Mouse (Mus musculus) midbrain, embryonic 16.5 days (tissue): ENCODE results near the gene Cfap58. TPM values are rescaled to one million over a fixed set of nuclear protein-coding genes. Genes with fewer than 3 reads are reported as not detected.

Source experiments
- ATAC-seq: fragments of 200-750 bp; cut with Nextera tagmentation; 2 replicates; pipeline ENCODE4 v1.8.0; 2017; ENCODE audit warnings: moderate TSS enrichment
- H3K27ac ChIP-seq: fragments of 300-500 bp; sonication (generic); 2 replicates; pipeline ENCODE4 v1.5.1; 2014; ENCODE audit warnings: mild to moderate bottlenecking, low read length, mixed read lengths
- H3K27me3 ChIP-seq: fragments of 300-500 bp; sonication (generic); 2 replicates; pipeline ENCODE4 v1.6.1; 2014; ENCODE audit warnings: low read depth, low read length, mixed read lengths; ENCODE audit not compliant: control insufficient read depth, insufficient read depth
- H3K36me3 ChIP-seq: fragments of 300-500 bp; sonication (generic); 2 replicates; pipeline ENCODE4 v1.6.1; 2014; ENCODE audit warnings: mild to moderate bottlenecking, low read length, moderate library complexity, mixed read lengths; ENCODE audit not compliant: control insufficient read depth, insufficient read depth
- H3K4me1 ChIP-seq: fragments of 300-500 bp; sonication (generic); 2 replicates; pipeline ENCODE4 v1.6.1; 2014; ENCODE audit warnings: mild to moderate bottlenecking, low read length, mixed read lengths; ENCODE audit not compliant: control insufficient read depth, insufficient read depth
- H3K4me2 ChIP-seq: fragments of 300-500 bp; sonication (generic); 2 replicates; pipeline ENCODE4 v1.6.1; 2014; ENCODE audit warnings: mild to moderate bottlenecking, low read length, mixed read lengths
- H3K4me3 ChIP-seq: fragments of 300-500 bp; sonication (generic); 2 replicates; pipeline ENCODE4 v1.5.1; 2014; ENCODE audit warnings: low read depth, mild to moderate bottlenecking, low read length, moderate library complexity, mixed read lengths
- H3K9ac ChIP-seq: fragments of 300-500 bp; sonication (generic); 2 replicates; pipeline ENCODE4 v1.6.1; 2014; ENCODE audit warnings: low read depth, low read length, mixed read lengths
- H3K9me3 ChIP-seq: fragments of 300-500 bp; sonication (generic); replicated peaks from 2 replicates; pipeline ENCODE4 v1.6.1; 2014; ENCODE audit warnings: mild to moderate bottlenecking, low read length, mixed read lengths; ENCODE audit not compliant: control insufficient read depth, poor library complexity, severe bottlenecking
- WGBS: fragments of 180-500 bp; shearing (Covaris S2); extraction: QIAGEN DNeasy Blood & Tissue Kit; methylation state at CpG from one replicate; pipeline ENCODE4 v1.1.7; 2014; 5-methylcytosine and 5-hydroxymethylcytosine counted together
- polyA plus RNA-seq: library from polyadenylated mRNA; unstranded; fragments of >200 nt; fragmentation: Nextera tagmentation; extraction: Ambion mirVana; gene quantifications from 2 replicates; pipeline ENCODE4 v1.2.1, GENCODE M21; 2015

Gene Cfap58
- polyA plus RNA-seq, 1 experiment from 2014 or later: 0.90 TPM

GRCm38 (mm10) chr19:47925819-47926218 lies 11.7 kb upstream of the Cfap58 start:
- ATAC-seq: no peak
- H3K27ac ChIP-seq: no peak overlapping the region
- no peak overlapping the region for H3K9ac ChIP-seq
- no peak overlapping the region for H3K4me3 ChIP-seq
- no peaks in the 10 kb centered on the region for H3K9me3 ChIP-seq
- H3K27me3 ChIP-seq: no peaks in the 10 kb centered on the region
- no peaks in the 10 kb centered on the region for H3K4me1 ChIP-seq
- no peaks in the 10 kb centered on the region for H3K36me3 ChIP-seq
- WGBS: 84% methylated on average over 7 of the region's 7 CpGs
- H3K4me2 ChIP-seq: no peak overlapping the region

- Histone ChIP-seq H3K27me3 (no peaks in the 10 kb centered on the region), H3K9ac (no peak overlapping the region), H3K4me3 (no peak overlapping the region), H3K27ac (no peak overlapping the region), H3K36me3 (no peaks in the 10 kb centered on the region), H3K9me3 (no peaks in the 10 kb centered on the region), H3K4me1 (no peaks in the 10 kb centered on the region), H3K4me2 (no peak overlapping the region)
- no peak for ATAC-seq
- 89% methylated on average over 2 of the region's 2 CpGs for WGBS
Measured at GRCm38 (mm10) chr19:47927032-47927431, 10.4 kb upstream of the Cfap58 start.

GRCm38 (mm10) chr19:47929043-47929442 lies 8.4 kb upstream of the Cfap58 start:
- no peaks in the 10 kb centered on the region for H3K9me3 ChIP-seq
- 86% methylated on average over 4 of the region's 4 CpGs for WGBS
- no peak overlapping the region for H3K27ac ChIP-seq
- no peak overlapping the region for H3K9ac ChIP-seq
- H3K27me3 ChIP-seq: no peaks in the 10 kb centered on the region
- no peak overlapping the region for H3K4me3 ChIP-seq
- H3K4me2 ChIP-seq: no peak overlapping the region
- ATAC-seq: no peak
- H3K4me1 ChIP-seq: no peaks in the 10 kb centered on the region
- H3K36me3 ChIP-seq: no peaks in the 10 kb centered on the region

GRCm38 (mm10) chr19:47931982-47932638 lies 5.4 kb upstream of the Cfap58 start:
- WGBS: 42% methylated on average over 7 of the region's 7 CpGs
- peak; percentile 76 for ATAC-seq
- H3K4me3 ChIP-seq: no peak overlapping the region

GRCm38 (mm10) chr19:47934146-47934545 lies 3.3 kb upstream of the Cfap58 start:
- Histone ChIP-seq H3K27ac (no peak overlapping the region), H3K4me1 (no peaks in the 10 kb centered on the region), H3K9me3 (no peaks in the 10 kb centered on the region), H3K9ac (no peak overlapping the region), H3K4me2 (no peak overlapping the region), H3K27me3 (no peaks in the 10 kb centered on the region), H3K4me3 (no peak overlapping the region), H3K36me3 (no peaks in the 10 kb centered on the region)
- WGBS: 93% methylated on average over 8 of the region's 8 CpGs
- ATAC-seq: no peak

More at GRCm38 (mm10) chr19:47931982-47932638, 5.4 kb upstream of the Cfap58 start:
- no peaks in the 10 kb centered on the region for H3K36me3 ChIP-seq
- no peak overlapping the region for H3K27ac ChIP-seq
- no peak overlapping the region for H3K9ac ChIP-seq
- no peaks in the 10 kb centered on the region for H3K9me3 ChIP-seq
- H3K27me3 ChIP-seq: no peaks in the 10 kb centered on the region
- no peak overlapping the region for H3K4me2 ChIP-seq
- H3K4me1 ChIP-seq: no peaks in the 10 kb centered on the region

GRCm38 (mm10) chr19:47934636-47935238 lies 2.7 kb upstream of the Cfap58 start:
- Histone ChIP-seq H3K9me3 (no peaks in the 10 kb centered on the region), H3K36me3 (no peaks in the 10 kb centered on the region), H3K4me3 (no peak overlapping the region), H3K9ac (no peak overlapping the region), H3K27me3 (no peaks in the 10 kb centered on the region), H3K4me1 (no peaks in the 10 kb centered on the region), H3K4me2 (no peak overlapping the region), H3K27ac (no peak overlapping the region)
- no peak for ATAC-seq
- 70% methylated on average over 16 of the region's 16 CpGs for WGBS

- Histone ChIP-seq H3K9ac (no peak overlapping the region), H3K4me1 (no peaks in the 10 kb centered on the region), H3K27me3 (no peaks in the 10 kb centered on the region), H3K27ac (no peak overlapping the region), H3K36me3 (no peaks in the 10 kb centered on the region), H3K4me2 (no peak overlapping the region), H3K4me3 (no peak overlapping the region), H3K9me3 (no peaks in the 10 kb centered on the region)
- no peak for ATAC-seq
- WGBS: 90% methylated on average over 6 of the region's 6 CpGs
Measured at GRCm38 (mm10) chr19:47935530-47935929, 1.9 kb upstream of the Cfap58 start.

- H3K9ac ChIP-seq: no peak overlapping the region
- peaks cover 3% of the 10 kb centered on the region for H3K27me3 ChIP-seq
- no peaks in the 10 kb centered on the region for H3K4me1 ChIP-seq
- H3K27ac ChIP-seq: no peak overlapping the region
- H3K36me3 ChIP-seq: no peaks in the 10 kb centered on the region
- 90% methylated on average over 11 of the region's 11 CpGs for WGBS
- no peak overlapping the region for H3K4me3 ChIP-seq
- no peaks in the 10 kb centered on the region for H3K9me3 ChIP-seq
- H3K4me2 ChIP-seq: no peak overlapping the region
- ATAC-seq: no peak
Measured at GRCm38 (mm10) chr19:47936490-47936889, 985 bp upstream of the Cfap58 start.

- H3K4me1 ChIP-seq: no peaks in the 10 kb centered on the region
- peaks cover 3% of the 10 kb centered on the region for H3K27me3 ChIP-seq
- peak overlapping the region; percentile 53; the same call in 1 of the 2 replicates for H3K9ac ChIP-seq
- H3K27ac ChIP-seq: 0 out of 2 replicates have a peak overlapping the region, but pooled peaks have one; percentile 18
- ATAC-seq: no peak
- H3K4me2 ChIP-seq: peak overlapping the region; percentile 66
- H3K36me3 ChIP-seq: no peaks in the 10 kb centered on the region
- peak overlapping the region; percentile 35 for H3K4me3 ChIP-seq
- no peaks in the 10 kb centered on the region for H3K9me3 ChIP-seq
- 59% methylated on average over 9 of the region's 9 CpGs for WGBS
Measured at GRCm38 (mm10) chr19:47936938-47937337, 537 bp upstream of the Cfap58 start.
